Mouse (Mus musculus) adrenal gland, postnatal 10 days (tissue): ENCODE measurements at regions not wholly inside any gene's neighbourhood (a gene's known extent, or its start where the extent isn't known, plus 50 kb on each side); places are given as distances from the start of the nearest gene placed in this dataset.

ENCODE experiments used
- DNase-seq: peaks from one replicate; pipeline ENCODE4 v3.0.0; 2021; ENCODE audit warnings: mixed read lengths

GRCm38 (mm10) chr6:104040450-104040849 is 452.1 kb upstream of the Cntn6 start:
- no peak for DNase-seq

DNA sequence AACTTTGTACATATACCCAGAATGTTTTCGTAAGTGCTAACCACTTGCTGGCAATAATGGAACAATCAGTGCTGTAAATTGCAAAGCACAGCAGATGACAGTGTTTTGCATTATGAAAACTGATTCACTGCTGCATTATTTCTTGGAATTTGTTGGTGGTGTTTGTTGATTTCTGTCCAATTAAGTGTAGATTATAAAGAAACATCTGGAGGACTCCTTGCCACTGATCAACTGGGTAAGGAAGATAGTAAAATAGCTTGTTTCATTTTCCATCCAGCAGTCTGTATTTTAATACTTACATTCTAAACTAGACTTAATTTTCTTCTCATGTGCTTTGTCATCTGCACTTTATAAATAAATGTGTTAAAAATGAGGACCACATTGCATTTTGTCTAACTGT is 436.6 kb upstream of the Cntn6 start:
- no peak for DNase-seq

GRCm38 (mm10) chr6:104061692-104062263 is 430.8 kb upstream of the Cntn6 start:
- no peak for DNase-seq

DNA sequence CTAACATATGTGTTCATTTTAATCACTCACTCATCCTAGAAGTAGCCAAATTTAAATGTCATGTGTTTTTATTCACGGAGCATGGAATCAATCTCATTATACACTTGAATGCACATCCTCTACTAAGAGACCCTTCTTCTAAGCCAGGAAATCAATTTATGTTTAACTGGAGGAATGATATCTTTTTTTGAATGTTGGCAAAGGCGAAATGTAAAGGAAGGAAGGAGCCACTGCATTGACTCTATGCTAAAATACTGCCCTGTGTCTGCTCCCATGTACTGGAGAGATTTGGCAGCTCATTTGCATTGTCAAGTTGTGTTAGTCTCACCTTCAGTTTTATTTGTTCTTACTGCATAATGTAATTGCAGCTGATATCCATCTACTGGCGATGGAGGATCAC is 412.0 kb upstream of the Cntn6 start:
- no peak for DNase-seq

GRCm38 (mm10) chr6:104082242-104082641 is 410.3 kb upstream of the Cntn6 start:
- no peak for DNase-seq

- no peak for DNase-seq
Measured at GRCm38 (mm10) chr6:104108386-104108785, 384.2 kb upstream of the Cntn6 start.
